Mouse (Mus musculus) spleen, postnatal 36 days (tissue): ENCODE data around the gene Oas1f.
"Not testable (repeated sequence)": the region's sequence is repeated elsewhere in the genome, so short reads cannot be mapped to it uniquely, and the experiment has no call there.

Experiments used
- DNase-seq, 2 experiments: peaks; one replicate each; pipeline ENCODE4 v3.0.0; 2022; ENCODE audit warnings: low spot score in 2 of 2, mixed read lengths in 1 of 2

Oas1f gene

DNA sequence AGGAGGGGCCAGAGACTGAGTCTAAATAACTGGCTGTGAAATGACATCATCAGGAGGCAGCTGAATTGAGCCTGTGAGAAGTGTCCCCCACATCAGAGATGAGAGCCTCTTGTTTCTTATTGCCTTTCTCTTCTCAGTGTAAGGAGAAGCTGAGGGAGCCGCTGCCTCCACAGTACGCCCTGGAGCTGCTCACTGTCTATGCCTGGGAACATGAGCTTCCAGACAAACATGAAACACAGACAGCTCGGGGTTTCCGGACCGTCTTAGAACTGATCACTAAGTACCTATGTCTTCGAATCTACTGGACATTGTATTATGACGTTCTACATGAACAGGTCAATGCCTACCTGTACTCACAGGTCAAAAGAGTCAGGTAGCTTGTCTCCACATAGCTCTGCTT, 23.6 kb downstream of the Oas1f start:
- no peak for DNase-seq

DNA sequence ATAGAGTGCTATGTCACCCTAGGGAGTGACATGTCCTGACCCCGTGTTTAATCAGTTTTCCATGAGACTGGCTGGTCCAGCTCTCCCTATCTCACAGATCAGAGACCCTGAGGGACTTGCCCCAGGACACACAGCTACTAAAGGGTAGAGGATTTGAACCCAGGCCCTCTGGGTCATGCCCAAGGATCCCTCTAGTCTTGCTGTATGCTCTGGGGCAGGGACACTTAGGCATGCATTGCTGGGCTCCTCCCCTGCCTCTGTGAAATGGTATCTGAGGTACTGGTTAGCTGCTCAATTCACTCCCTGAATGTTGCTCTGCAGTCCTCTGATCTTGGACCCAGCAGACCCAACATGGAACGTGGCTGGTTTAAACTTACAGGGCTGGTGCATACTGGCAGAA, 24.3 kb downstream of the Oas1f start:
- no peak for DNase-seq

DNA sequence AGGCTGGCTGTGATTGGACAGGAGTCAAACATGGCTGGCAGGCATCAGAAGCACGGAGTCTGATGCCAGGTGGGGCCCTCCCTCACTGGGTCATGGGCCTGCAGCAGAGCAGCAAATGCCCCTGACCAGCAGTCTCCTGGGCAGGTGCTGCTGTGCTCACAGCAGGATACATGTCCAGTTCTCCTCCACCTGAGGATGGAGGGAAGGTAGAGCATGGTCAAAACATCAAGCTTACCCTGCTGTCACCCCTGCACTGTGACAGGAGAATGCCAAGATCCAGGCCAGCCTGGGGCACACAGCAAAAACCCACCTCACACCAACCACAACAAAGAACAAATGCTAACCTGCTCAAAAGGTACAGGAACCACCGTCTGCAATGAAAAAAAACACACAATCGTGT, 29.7 kb downstream of the Oas1f start:
- not testable (repeated sequence) for DNase-seq

DNA sequence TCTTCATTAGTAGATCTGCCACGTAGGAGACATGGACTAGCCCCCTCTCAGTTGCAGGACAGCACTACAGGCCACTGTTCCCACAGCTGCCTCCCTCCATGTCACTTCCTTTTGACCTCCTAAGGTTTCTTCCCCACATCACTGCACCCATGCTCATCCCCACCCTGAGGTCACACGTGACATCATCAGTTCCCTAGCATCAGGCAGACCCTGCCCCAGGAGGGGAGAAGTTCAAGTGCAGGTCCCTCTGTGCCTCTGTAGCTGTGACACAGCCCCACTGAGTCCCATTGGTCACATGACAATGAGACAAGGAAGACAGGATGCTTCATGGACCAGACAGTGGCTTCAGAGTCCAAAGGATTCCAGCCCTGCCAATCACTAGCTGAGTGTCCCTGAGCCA, 30.2 kb downstream of the Oas1f start:
- DNase-seq = not testable (repeated sequence)

DNA sequence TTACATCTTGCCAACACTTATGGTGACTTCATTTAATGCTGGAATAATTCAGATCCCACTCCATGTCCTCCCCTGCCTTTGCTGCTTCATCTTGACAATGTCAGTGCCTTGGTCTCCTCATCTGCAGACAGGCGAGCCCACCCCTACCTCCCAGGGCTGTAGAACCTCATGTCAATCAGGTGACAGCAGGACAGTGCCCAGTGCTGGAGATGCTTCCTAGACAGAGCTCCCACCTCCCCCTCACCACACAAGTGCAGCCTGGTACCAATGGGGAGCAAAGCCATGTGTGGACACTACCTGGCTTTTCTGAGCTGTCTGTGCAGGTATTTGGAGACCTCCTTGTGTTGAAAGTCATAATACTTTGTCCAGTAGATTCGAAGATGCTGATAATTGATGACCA, 31.6 kb downstream of the Oas1f start:
- DNase-seq = not testable (repeated sequence)

DNA sequence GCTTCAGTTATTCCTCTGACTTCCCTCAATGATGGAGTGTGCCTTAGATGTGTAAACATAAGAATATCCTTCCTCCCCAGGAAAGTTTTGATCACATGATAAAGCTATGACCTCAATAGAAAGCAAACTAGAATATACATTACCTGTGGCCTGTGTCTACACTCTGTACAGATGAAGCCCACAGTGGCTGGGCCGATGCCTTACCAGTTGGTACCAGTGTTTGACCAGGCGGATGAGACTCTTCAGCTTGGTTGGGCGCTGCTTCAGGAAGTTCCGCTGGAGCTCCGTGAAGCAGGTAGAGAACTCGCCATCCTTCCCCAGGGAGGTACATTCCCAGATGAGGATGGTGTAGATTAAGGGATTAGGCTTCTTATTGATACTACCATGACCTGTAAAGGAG, 34.5 kb downstream of the Oas1f start:
- DNase-seq = not testable (repeated sequence)

DNA sequence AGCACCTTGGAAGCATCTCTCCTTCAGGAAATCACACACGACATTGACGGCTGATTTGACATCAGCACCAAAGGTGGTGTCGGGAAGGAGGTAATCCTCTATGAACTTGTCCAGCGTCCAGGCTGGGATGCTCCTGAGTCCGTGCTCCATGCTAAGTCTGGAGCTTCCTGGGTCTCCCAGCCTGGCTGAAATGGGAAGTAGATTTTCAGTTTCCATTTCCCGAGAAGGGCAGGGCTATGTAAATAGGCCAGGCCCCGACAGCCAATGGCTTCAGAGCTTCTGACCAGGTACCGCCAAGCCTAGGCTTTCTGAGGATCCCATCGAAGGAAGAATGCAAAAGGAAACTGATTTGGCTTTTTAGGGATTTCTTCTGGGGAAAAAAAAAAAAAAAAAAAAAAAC, 40.2 kb downstream of the Oas1f start, which contains the start of gene Oas1g:
Gene Oas1g, minus strand, starts transcription at position 201 of the 400 bp plus-strand sequence.
- not testable (repeated sequence) for DNase-seq

DNA sequence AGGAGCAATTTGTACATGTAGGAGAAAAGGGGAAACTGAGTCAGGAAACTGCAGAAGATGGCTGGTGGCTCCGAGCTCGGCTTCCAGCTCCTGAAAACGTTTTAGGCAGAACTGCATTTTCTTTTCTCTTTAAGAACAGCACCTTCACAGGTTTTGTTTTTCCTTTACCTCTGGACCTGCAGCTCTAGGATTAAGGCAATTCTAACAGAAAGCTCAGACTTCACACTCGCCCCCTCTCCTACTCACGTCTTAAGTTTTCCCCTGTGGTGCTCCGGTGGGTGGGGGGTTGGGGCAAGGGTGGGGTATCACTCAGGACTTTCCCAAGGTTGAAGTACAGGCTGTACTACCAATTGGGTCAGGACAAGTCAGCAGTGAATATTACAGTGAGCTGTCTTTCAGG, 40.7 kb downstream of the Oas1f start:
- no peak for DNase-seq

DNA sequence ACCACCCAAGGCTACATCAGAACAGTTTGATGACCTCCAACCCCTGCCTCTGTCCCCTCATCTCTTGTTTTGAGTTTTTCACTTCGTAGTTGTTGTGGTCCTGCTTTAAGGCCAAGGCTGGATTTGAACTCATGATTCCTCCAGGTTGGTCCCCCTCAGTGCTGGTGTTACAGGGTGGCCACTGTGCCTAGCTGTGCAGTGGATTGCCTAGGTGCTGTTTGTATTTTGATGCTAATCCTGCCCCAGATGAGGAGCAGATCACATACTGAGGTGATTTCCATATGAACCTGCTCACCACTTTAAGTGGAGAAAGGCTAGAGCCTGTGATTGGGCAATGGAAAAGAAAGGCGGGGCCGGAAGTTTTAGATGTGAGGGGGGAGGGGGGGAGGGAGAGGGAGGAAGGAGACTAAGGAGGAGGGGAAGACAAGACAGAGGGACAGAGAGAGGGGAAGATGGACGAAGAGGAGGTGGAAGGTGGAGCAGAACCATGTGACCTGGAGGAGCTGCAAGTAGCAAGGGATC, 41.2 kb downstream of the Oas1f start:
- not testable (repeated sequence) for DNase-seq

DNA sequence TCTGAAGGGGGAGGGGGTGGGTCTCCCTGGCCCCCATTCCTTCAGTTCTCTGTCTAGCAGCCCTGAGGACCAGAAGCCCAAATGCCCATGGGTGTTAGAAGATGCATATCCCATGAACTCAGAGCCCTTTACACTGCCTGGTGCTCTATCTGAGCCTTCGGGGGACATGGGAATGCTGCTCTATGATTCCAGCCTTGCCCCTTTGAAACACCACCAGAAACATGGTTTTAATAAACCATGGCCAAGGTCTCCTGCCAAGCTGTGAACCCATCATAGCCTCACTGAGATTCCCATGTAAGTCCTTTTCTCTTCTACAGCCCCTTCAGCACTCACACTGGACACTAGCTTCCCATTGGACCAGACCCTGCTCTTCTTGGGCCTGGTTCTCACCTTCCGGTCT, 42.9 kb downstream of the Oas1f start:
- no peak for DNase-seq

DNA sequence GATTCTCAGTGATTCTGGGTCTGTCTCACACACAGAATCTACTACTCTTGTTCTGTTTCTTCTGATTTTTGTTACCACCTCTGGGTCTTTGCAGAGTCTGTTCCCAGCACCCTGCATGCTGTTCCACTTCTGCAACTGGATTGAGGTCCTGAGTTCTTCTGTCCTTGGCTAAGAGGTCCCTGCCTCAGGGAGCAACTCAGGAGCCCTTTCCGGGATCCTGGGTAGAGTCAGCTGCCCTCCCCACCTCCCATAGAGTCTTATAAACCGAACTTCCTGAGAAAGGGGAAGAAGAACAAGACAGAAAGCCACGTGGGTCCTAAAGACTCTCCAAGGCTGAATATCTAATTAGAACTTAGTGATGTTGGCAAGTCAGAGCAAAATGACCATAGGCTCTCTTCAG, 43.8 kb downstream of the Oas1f start:
- DNase-seq = no peak

DNA sequence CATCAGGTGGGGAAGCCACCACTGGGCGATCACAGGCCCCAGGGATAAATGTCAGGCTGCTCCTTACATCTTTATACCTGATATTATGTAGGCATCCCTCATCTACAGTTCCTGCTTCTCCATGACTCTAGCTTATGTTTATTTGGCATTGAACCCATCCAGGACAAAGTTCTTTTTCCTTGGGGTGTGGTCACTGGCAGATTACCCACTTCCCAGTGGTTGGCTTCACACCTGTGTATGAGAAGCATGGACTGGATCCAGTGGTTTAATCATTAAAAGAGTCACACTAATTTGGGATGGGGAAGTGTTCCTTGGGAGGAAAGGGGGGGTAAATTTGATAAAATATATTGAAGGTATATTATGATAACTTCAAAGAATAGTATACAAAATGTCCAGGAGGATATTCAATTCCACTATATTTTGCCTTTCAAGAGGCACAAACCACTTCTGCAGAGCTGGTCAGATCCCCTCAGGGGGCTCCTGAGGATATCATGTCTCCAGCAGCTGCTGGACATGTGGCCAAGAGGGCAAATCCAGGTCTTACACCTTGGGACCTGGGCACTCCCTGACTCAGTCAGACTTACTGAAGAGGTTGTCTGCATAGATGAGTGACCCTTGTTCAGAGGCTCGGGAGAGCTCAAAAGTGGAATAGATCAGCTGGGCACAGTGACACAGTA, 44.5 kb downstream of the Oas1f start:
- not testable (repeated sequence) for DNase-seq

DNA sequence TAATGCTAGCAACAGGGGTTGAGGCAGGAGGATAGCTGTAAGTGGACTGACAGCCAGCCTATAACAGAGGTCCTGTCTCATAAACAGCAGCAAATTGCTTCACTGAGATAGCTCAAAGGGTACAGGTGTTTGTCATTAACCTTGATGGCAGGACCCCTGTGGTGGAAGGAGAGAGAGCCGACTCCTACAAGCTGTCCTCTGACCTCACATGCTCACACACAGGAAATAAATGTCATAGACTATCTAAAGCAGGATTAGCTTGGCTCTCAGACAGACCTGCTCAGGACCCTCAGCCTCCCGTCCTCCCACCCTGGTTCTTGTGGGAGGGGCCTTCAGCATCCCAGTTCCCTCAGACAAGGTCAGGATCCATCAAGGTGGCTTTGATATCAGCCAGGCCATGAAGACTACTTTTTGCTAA, 45.1 kb downstream of the Oas1f start:
- DNase-seq = no peak

DNA sequence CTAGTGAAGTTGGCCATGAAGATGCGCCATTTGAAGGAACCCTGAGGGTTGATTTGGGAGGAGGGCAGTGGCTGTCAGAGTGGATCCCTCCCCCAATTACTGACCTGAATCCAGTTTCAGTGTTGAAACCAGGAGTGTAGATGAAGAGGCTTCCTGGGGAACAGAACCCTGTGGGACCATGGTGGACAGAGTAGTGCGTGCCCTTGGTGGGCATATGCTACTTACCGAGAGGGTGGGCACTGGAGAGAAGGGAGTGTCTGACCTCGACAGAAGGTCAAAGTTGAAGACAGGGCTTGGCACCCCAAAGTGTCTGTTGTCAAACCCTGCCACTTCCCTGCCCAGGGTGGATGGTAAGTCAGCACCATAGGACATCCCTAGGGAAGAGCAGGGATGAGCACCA, 46.7 kb downstream of the Oas1f start:
- DNase-seq = not testable (repeated sequence)

DNA sequence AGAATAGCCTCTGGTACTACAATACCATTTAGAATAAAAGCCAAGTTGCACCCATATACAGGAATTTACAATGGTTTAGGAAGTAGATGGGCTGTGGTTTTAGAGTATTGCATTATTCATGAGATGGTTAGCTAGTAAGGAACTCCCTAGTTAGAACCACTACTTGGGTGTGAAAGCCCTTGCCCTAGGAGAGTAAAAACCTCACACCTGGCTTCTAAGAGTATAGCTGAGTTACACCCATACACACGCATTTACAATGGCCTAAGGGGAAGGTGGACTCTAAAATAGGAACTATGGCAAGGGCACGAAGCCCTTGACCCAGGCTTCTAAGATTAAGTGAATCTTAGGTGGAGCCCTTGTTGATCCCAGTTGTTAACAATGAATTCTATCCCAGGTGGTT, 47.5 kb downstream of the Oas1f start:
- DNase-seq = not testable (repeated sequence)

DNA sequence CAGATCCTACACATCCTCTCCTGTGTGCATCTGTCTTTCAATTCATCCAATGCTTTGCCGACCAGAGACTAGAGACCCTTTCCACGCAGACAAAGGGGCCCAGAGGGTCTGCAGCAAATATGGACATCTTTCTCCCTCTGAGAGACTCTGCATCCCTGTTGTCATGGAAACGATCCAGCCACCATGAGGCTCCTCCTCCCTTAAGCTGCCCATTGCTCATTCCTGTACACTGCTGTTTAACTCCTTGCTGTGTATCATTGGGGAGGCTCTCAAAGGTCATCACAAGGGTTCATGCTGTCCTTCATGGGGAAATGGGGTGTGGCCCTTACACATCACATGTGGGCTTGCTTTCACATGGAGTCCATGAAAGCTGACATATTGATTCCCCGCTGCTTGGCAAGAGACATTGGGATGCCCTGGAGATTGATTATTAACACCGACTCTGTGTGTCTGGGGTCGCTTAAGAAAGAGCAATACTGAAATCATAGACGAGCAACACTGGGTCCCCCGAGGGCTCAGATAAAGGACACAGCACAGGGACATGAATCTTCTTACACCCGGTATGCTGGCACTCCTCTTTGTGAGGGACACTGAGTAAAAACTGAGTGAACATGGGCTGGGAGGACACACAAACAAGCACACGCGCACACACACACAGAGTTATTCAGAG, 48.2 kb downstream of the Oas1f start:
- DNase-seq = no peak

DNA sequence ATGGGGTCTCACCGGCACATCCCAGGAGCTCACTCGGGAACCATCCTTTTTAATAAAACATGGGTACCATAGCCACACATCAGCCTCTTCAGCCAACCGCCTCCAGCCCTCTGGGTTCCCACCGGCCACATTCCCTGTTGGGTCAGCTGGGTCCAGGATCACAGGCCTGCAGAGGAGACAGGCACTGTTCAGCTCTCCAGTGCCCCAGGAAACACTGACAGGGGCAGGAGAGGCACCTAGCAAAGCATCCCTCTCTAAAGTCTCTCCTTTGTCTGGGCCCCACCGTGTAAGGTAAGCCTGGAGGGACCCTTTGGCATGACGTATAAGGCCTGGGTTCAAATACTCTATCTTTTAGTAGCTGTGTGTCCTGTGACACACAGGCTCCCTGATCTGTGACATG, 51.1 kb downstream of the Oas1f start:
- no peak for DNase-seq

DNA sequence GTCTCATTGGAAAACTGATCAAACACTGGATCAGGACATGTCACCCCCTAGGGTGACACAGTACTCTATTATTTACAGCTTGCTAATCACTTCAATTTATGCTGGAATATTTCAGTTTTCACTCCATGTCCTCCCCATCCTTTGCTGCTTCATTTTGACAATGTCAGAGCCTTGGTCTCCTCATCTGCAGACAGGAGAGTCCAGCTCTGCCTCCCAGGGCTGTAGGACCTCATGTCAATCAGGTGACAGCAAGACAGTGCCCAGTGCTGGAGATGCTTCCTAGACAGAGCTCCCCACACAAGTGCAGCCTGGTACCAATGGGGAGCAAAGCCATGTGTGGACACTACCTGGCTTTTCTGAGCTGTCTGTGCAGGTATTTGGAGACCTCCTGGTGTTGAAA, 51.6 kb downstream of the Oas1f start:
- no peak for DNase-seq

DNA sequence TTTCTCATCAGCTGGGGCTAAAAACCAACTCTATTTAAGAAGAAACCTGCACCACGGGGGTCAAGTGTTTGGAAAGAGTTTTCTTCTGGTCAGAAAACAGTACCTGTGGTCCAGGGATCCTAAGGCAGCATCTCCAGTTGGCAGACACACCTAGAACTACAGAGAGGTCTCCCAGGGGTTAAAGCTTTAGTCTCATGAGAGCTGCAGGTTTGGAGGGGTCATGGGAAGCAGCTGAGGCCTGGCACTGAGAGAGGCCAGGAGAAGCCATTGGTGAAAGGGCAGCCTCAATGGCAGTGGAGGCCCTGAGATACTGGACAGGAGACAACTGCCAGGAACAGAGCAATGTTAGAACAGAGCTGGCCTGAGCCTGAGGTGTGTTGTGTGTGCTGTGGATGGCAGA, 53.5 kb downstream of the Oas1f start:
- no peak for DNase-seq

DNA sequence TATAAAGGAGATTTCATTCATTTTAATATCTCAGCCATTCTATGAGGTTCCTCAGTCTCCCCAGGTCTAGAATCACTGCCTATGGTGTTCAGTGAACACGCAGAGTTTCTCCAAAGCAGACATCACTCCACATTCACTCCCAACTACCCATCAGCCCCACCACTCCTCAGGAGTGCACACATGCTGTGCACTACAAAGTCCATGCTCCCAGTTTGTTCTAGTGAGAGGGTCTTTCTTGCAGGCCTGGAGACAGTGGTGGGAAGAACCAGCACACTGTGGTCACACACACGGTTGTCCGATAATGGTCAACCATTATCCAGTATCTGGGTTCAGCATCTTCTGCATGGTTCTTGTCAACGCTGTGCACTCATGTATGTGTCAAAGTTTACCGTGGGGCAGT, 54.9 kb downstream of the Oas1f start:
- DNase-seq = no peak

DNA sequence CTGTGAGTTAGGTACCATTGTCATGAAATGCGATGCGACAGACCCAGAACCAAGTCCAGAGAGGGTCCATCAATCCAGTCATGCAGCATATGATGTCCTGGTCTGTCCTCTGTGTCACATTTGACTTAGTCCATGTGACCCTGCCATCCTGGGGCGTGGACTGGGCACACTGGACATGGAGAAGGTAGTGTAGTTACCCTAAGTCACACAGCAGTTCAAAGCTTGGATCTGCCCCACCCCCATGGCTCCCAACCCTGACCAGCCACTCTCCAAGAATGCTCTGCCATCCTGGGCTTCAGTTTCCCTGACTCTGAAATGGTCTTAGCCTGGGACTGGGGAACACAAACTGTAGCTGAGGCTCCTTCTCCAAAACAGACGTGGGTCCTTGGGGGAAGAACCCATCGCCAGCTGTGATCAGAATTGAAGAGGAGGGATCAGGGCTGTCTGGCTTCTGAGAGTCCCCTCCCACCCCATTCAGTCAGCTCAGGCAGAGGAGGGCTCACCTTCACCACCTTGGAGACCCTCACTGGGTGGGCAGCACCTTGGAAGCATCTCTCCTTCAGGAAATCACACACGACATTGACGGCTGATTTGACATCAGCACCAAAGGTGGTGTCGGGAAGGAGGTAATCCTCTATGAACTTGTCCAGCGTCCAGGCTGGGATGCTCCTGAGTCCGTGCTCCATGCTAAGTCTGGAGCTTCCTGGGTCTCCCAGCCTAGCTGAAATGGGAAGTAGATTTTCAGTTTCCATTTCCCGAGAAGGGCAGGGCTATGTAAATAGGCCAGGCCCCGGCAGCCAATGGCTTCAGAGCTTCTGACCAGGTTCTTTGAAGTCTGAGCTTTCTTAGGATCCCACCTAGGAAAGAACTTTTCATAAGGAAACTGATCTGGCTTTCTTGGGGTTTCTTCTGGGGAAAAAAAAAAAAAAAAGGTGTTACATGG, 59.9 kb downstream of the Oas1f start, which contains the start of gene Oas1a:
Gene Oas1a, minus strand, starts transcription at position 731 of the 943 bp plus-strand sequence.
- not testable (repeated sequence) for DNase-seq
